Mouse (Mus musculus): ENCODE results near the gene Nf2.
A peak's percentile ranks its signal among the peaks of the same experiment; 100 is the strongest.

The Nf2 gene

GRCm38 (mm10) chr11:4849258-4849943 lies at the start of gene Nf2:
Nf2 (minus strand) TSS chr11:4849536.
- DNase-seq (ENCODE audit: inconsistent age in 2 of 2, low spot score in 1 of 2): peak; percentile 98 to 99

GRCm38 (mm10) chr11:4894848-4895816 lies 45.8 kb upstream of the Nf2 start, which contains the start of gene Thoc5:
Thoc5 (plus strand) TSS chr11:4895320.
- peak; percentile 85 to 93 for DNase-seq (ENCODE audit: inconsistent age in 2 of 2, low spot score in 1 of 2)

GRCm38 (mm10) chr11:4886987-4887386 lies 37.7 kb upstream of the Nf2 start:
- DNase-seq (ENCODE audit: inconsistent age in 2 of 2, low spot score in 1 of 2): no peak

GRCm38 (mm10) chr11:4885385-4885903 lies 36.1 kb upstream of the Nf2 start:
- peak; percentile 25 to 80 for DNase-seq (ENCODE audit: inconsistent age in 2 of 2, low spot score in 1 of 2)

- DNase-seq (ENCODE audit: inconsistent age in 2 of 2, low spot score in 1 of 2): peak; percentile 21 to 64
These were observed 33.7 kb upstream of the Nf2 start for GRCm38 (mm10) chr11:4882892-4883627.

GRCm38 (mm10) chr11:4881087-4881486 lies 31.8 kb upstream of the Nf2 start:
- no peak for DNase-seq (ENCODE audit: inconsistent age in 2 of 2, low spot score in 1 of 2)

GRCm38 (mm10) chr11:4874551-4874950 lies 25.2 kb upstream of the Nf2 start:
- peak; percentile 15 to 51 for DNase-seq (ENCODE audit: inconsistent age in 2 of 2, low spot score in 1 of 2)

GRCm38 (mm10) chr11:4873755-4874475 lies 24.6 kb upstream of the Nf2 start, which contains the start of gene Nipsnap1:
Nipsnap1 (plus strand) TSS chr11:4873951.
- DNase-seq (ENCODE audit: inconsistent age in 2 of 2, low spot score in 1 of 2): peak; percentile 79 to 91

- DNase-seq (ENCODE audit: inconsistent age in 2 of 2, low spot score in 1 of 2): peak; percentile 50 to 85
These were observed 16.4 kb upstream of the Nf2 start for GRCm38 (mm10) chr11:4865645-4866251.

- no peak for DNase-seq (ENCODE audit: inconsistent age in 2 of 2, low spot score in 1 of 2)
These were observed 13.4 kb upstream of the Nf2 start for GRCm38 (mm10) chr11:4862730-4863129.

- DNase-seq (ENCODE audit: inconsistent age in 2 of 2, low spot score in 1 of 2): no peak
These were observed 12.7 kb upstream of the Nf2 start for GRCm38 (mm10) chr11:4861816-4862604.

GRCm38 (mm10) chr11:4860986-4861385 lies 11.7 kb upstream of the Nf2 start:
- no peak for DNase-seq (ENCODE audit: inconsistent age in 2 of 2, low spot score in 1 of 2)

- DNase-seq (ENCODE audit: inconsistent age in 2 of 2, low spot score in 1 of 2): no peak
These were observed 9.1 kb upstream of the Nf2 start for GRCm38 (mm10) chr11:4858416-4858815.

- DNase-seq (ENCODE audit: inconsistent age in 2 of 2, low spot score in 1 of 2): no peak
These were observed 4.8 kb upstream of the Nf2 start for GRCm38 (mm10) chr11:4854181-4854580.

- DNase-seq (ENCODE audit: inconsistent age in 2 of 2, low spot score in 1 of 2): no peak
These were observed 3.7 kb upstream of the Nf2 start for GRCm38 (mm10) chr11:4853021-4853420.

- DNase-seq (ENCODE audit: inconsistent age in 2 of 2, low spot score in 1 of 2): no peak
These were observed 1.1 kb upstream of the Nf2 start for GRCm38 (mm10) chr11:4850404-4850803.

GRCm38 (mm10) chr11:4848483-4849248 lies 670 bp downstream of the Nf2 start:
- DNase-seq (ENCODE audit: inconsistent age in 2 of 2, low spot score in 1 of 2): peak; percentile 55 to 86

GRCm38 (mm10) chr11:4840942-4841526 lies 8.3 kb downstream of the Nf2 start:
- peak in 1 of 2 experiments; percentile 77 for DNase-seq (ENCODE audit: inconsistent age in 2 of 2, low spot score in 1 of 2)
